Mouse (Mus musculus) left cerebral cortex, adult 8-10 months (tissue): ENCODE data around the gene Nell1. TPM values are rescaled to one million over a fixed set of nuclear protein-coding genes. Genes with fewer than 3 reads are reported as not detected.
A peak's percentile ranks its signal among the peaks of the same experiment; 100 is the strongest.
"Not testable (repeated sequence)": the region's sequence is repeated elsewhere in the genome, so short reads cannot be mapped to it uniquely, and the experiment has no call there.

ENCODE experiments used
- DNase-seq, 2 experiments: peaks; one replicate each; pipeline ENCODE4 v3.0.0; 2022; ENCODE audit warnings: low spot score in 2 of 2
- total RNA-seq, 4 experiments: library from RNA; stranded (reverse); gene quantifications; 2 replicates each; pipeline ENCODE4 v1.2.4; 2022

Nell1 gene
- total RNA-seq, result 10 to 100 TPM; 60.2 to 67.6 (median 63.0) TPM

DNA sequence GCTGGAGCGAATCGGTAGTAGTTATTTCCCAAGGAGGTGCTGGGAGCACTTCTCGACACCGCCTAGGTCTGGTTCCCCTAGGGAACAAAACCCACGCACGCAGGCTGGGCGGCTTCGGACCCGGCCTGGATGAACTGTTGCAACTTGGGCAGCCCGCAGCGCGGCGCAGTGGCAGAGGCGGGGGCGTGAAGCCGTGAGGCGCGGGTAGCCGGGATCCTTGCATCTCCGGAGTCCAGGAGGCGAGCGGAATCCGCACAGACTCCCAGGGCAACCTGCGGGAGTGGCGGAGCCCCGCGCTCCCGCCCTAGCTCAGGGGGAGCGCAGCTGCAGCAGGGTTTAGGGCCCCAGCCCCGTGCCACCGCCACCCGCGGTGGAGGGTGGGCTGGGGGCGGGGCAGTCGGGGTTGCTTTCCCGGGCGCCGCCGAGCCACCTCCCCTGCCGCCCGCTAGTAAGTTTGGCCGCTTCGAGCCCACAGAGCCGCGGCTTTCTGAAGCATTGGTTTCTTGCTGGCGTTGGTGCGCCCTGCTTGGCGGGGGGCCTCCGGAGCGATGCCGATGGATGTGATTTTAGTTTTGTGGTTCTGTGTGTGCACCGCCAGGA is at the start of gene Nell1:
Gene Nell1, plus strand, starts transcription at position 24 of the 600 bp plus-strand sequence.
- DNase-seq, result peak; percentile 29 to 31

- DNase-seq, result no peak
Observed at GRCm38 (mm10) chr7:49928571-49928970, 46.1 kb upstream of the Nell1 start.

- DNase-seq, result no peak
Observed at GRCm38 (mm10) chr7:49929999-49930398, 44.7 kb upstream of the Nell1 start.

- DNase-seq, result not testable (repeated sequence)
Observed at GRCm38 (mm10) chr7:49933386-49934115, 41.1 kb upstream of the Nell1 start.

- no peak for DNase-seq
Observed at GRCm38 (mm10) chr7:49936821-49937220, 37.8 kb upstream of the Nell1 start.

- no peak for DNase-seq
Observed at GRCm38 (mm10) chr7:49942023-49942422, 32.6 kb upstream of the Nell1 start.

DNA sequence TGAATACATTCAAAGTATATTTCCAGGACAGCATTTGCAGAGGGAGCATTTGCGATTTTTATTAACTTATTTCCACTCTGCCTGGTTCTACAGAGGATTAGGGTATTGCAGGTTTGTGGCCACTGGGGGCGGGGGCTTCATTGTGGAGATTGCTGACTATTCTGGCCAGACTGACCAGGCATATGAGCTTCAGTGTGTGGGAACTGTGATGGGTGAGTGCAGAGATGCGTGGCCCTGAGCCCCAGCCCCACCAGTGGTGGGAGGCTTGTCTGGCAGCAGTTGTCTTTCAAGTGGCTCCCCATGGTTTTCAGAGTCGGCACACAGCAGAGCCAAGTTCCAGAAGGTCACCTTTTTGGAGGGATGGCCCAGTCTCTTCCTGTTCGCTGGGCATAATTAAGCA is 32.2 kb upstream of the Nell1 start:
- DNase-seq, result no peak

DNA sequence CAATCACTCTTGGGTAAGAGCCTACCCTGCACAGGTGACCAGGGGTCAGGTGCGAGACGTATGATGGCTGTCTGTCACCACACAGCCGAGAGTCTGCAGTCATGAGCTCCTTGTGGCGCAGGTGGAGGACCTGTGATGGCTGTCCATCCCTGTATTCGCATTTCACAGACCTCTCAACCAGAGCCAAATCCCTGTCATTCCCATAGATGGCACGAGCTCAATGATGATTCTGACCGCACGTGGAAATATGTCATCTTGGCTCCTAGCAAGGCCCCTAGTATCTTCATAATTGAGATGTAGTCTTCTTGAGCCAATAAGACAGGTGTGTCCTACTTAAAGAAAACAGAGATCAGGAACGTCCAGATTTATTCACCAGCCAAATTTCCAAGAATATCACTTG is 28.0 kb upstream of the Nell1 start:
- no peak for DNase-seq

- no peak for DNase-seq
Observed at GRCm38 (mm10) chr7:49953546-49954181, 21.0 kb upstream of the Nell1 start.

DNA sequence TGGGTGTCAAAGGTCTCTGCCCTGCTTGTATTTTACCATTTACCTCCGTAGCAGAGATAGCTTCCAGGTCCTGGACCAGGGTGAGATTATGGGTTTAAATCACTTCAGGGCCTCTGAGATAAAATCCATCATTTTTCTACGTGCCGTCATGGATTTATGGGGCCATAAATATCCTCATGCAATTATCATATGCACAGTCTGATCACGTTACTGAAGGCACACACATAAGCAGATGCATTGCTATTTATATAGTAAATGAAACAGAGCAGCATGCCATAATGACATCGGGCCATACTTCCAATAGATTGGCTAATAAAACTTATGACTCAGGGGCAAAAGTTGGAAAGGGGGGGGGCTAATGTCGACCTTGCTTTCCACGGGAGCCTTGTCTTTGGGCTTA is 19.8 kb upstream of the Nell1 start:
- DNase-seq, result no peak

GRCm38 (mm10) chr7:49957142-49957541 is 17.5 kb upstream of the Nell1 start:
- no peak for DNase-seq

GRCm38 (mm10) chr7:49963764-49964163 is 10.9 kb upstream of the Nell1 start:
- DNase-seq, result no peak

GRCm38 (mm10) chr7:49969516-49969915 is 5.1 kb upstream of the Nell1 start:
- no peak for DNase-seq

DNA sequence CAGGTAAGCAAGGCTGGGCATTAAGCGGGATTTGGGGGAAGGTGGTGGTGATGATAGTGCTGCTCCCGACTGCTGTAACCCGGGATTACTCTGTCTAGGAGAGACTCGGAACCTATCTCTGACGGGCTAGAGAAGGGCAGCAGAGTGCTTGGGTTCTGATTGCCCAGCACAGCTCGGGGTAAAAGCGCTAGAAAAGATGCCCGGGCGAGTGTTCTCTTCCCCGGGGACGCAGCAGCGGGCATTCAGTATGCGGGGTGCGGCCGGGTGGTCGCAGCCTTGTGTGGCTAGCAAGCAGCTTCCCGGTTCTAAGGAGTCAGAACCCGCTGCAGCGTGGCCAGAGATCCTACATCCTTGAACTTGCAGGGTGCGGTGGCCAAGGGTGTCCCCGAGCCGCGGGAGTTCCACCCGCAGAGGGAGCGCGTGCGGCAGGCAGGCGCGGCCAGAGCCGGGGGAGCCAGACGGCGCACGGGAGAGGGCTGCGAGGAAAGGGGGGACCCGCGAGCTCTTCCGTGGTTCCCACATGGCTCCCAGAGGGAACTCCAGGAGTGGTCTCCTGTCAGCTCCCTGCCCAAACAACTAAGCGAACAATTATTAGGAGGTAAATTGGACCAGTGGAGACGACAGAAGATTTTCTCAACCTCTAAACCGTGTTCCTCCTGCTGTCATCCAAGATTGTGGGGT is 917 bp downstream of the Nell1 start:
- peak; percentile 10 to 39 for DNase-seq

- DNase-seq, result no peak
Observed at GRCm38 (mm10) chr7:49981511-49982227, 7.0 kb downstream of the Nell1 start.

DNA sequence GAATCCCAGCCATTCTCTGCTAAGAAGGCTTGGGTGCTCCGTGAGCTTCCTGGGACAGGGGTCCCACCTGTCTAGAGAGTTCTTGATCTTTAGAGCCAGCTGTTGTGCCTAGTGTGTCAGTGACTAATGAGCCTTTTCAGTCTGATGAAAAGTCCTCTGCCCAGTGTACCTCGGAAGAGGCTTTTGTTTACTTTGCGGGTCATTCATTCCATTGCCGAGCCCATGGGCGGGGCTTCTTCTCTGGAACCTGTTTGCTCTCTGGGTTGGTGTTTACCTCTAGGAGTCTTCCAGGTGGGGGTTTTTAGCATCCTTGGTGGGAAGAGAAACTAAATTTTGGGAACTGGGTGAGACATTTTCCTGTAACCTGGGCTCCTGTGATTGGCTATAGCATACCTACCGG is 10.0 kb downstream of the Nell1 start:
- no peak for DNase-seq

DNA sequence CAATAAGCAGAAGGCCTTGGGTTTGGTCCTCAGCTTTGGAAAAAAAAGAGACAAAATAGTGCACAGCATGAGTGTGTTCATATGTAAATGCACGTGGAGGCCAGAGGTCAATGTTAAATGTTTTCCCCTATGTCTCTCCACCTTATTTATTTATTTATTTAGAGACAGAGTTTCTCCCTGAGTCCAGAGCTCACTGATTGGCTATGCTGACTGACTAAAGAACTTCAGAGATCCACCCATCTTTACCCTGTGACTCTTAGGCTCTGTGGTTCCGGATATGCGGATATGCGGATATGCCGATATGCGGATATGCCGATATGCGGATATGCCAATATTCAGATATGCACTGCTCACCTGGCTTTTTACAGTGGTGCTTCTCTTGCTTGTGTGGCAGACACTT is 11.3 kb downstream of the Nell1 start:
- DNase-seq, result no peak

- DNase-seq, result no peak
Observed at GRCm38 (mm10) chr7:49999321-49999720, 24.7 kb downstream of the Nell1 start.

DNA sequence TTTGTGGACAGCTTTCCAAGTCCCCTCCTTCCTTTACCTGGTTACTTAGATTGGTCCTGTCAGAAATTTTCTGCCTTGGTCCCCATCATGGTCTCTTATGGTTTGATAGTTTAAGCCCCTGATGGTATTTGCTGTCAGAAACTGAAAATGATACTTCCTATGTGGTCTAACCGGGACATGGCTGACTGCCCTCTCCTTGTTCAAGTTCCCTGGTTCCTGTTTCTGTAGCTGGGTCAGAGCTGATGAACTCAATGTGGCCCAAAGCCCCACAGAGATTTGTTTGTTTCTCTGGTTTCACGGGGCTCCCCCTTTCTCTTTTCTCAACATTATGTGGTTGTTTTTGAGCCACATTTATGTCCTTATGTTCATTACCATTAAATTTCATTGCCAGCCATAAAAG is 30.6 kb downstream of the Nell1 start:
- no peak for DNase-seq

GRCm38 (mm10) chr7:50035187-50036153 is 60.8 kb downstream of the Nell1 start:
- DNase-seq, result no peak
